Comparison of ENCODE assay signal across 24 mouse cellular contexts in the genomic region with DNA sequence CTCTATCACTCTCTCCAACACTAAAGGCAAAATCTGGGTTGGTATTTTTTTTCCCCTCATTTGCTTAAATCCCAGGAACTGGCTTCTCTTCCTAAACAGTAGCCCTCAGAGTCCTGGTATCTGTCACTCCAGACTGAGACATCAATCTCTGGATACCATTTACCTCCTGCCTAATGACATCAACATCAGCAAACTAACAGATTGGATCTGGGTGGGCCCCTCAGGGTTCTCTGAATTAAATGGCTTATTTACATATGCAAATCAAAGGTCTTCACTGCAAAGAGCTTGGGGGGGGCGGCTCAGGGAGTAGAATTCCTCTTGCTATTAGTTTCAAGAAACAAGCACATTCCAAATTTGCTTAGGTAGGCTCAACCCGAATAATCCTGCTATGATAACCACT.
"Had no signal": no experiment of that assay in that cellular context is flagged by ENCODE, and none has a peak within 500 bp of the region (broad histone marks: within the 10 kb centered on the region; RNA-seq: fewer than 3 reads in every experiment).

No protein-coding gene starts in this region.

- H3K4me1 ChIP-seq: limb, embryonic 10.5 days; limb, embryonic 13.5 days; liver, embryonic 12.5 days; liver, embryonic 15.5 days; lung, embryonic 15.5 days had no signal

- H3K27me3 ChIP-seq: limb, embryonic 13.5 days; liver, embryonic 12.5 days; liver, embryonic 15.5 days; lung, embryonic 15.5 days; midbrain, embryonic 15.5 days had no signal

- H3K9ac ChIP-seq: limb, embryonic 13.5 days; liver, embryonic 12.5 days; liver, embryonic 15.5 days; lung, embryonic 15.5 days; midbrain, embryonic 15.5 days had no signal

- H3K4me2 ChIP-seq: limb, embryonic 13.5 days; liver, embryonic 12.5 days; liver, embryonic 15.5 days; lung, embryonic 15.5 days; midbrain, embryonic 15.5 days had no signal

- H3K9me3 ChIP-seq: limb, embryonic 10.5 days; limb, embryonic 13.5 days; liver, embryonic 12.5 days; liver, embryonic 15.5 days; lung, embryonic 15.5 days; megakaryocyte, embryonic 14.5 days; midbrain, embryonic 10.5 days; midbrain, embryonic 15.5 days had no signal

- DNase-seq: kidney, adult 18-20 months; kidney, adult 9 months; kidney, postnatal 25 days; layer of hippocampus, adult 9-11 months; liver; lung, adult 18-20 months; lung, postnatal 10 days; lung, postnatal 36 days; right cerebral cortex, adult 18-20 months; right cerebral cortex, postnatal 14 days; right cerebral cortex, postnatal 4 days; thymus, adult 2 months; thymus, postnatal 14 days; thymus, postnatal 4 days had no signal

- H3K36me3 ChIP-seq: limb, embryonic 10.5 days; limb, embryonic 13.5 days; liver, embryonic 12.5 days; liver, embryonic 15.5 days; lung, embryonic 15.5 days; midbrain, embryonic 10.5 days; midbrain, embryonic 15.5 days had no signal

- H3K27ac ChIP-seq: layer of hippocampus, adult 2 months; limb, embryonic 10.5 days; limb, embryonic 13.5 days; liver, embryonic 12.5 days; liver, embryonic 15.5 days; lung, embryonic 15.5 days; midbrain, embryonic 10.5 days; midbrain, embryonic 15.5 days; stomach, postnatal 0 days had no signal

- ATAC-seq: liver, embryonic 12.5 days; midbrain, embryonic 15.5 days had no signal

- H3K4me3 ChIP-seq: layer of hippocampus, adult 2 months; limb, embryonic 10.5 days; limb, embryonic 13.5 days; liver, embryonic 12.5 days; liver, embryonic 15.5 days; lung, embryonic 15.5 days; megakaryocyte, embryonic 14.5 days; midbrain, embryonic 10.5 days; midbrain, embryonic 15.5 days had no signal
